Mouse (Mus musculus) limb, embryonic 11.5 days (tissue): ENCODE results near the gene Bdh1. TPM values are rescaled to one million over a fixed set of nuclear protein-coding genes. Genes with fewer than 3 reads are reported as not detected.

ENCODE experiments used
- ATAC-seq: fragments of 200-750 bp; cut with Nextera tagmentation; 2 replicates; pipeline ENCODE4 v1.8.0; 2017; ENCODE audit warnings: low read depth; ENCODE audit not compliant: insufficient number of reproducible peaks, low FRiP score, low TSS enrichment
- DNase-seq: peaks from one replicate; pipeline ENCODE4 v3.0.0-alpha.2; 2015; ENCODE audit warnings: low spot score
- H3K27ac ChIP-seq: fragments of 300-500 bp; sonication (generic); replicated peaks from 2 replicates; pipeline ENCODE4 v1.5.1; 2014; ENCODE audit warnings: low read depth, mild to moderate bottlenecking, low read length
- H3K27me3 ChIP-seq: fragments of 300-500 bp; sonication (generic); 2 replicates; pipeline ENCODE4 v1.6.1; 2014; ENCODE audit warnings: mild to moderate bottlenecking, low read length, mixed read lengths; ENCODE audit not compliant: control insufficient read depth, insufficient read depth
- H3K36me3 ChIP-seq: fragments of 300-500 bp; sonication (generic); 2 replicates; pipeline ENCODE4 v1.6.1; 2014; ENCODE audit warnings: mild to moderate bottlenecking, low read length, moderate library complexity, mixed read lengths; ENCODE audit not compliant: control insufficient read depth, insufficient read depth
- H3K4me1 ChIP-seq: fragments of 300-500 bp; sonication (generic); 2 replicates; pipeline ENCODE4 v1.6.1; 2014; ENCODE audit warnings: low read length, mixed read lengths; ENCODE audit not compliant: control insufficient read depth, insufficient read depth
- H3K4me2 ChIP-seq: fragments of 300-500 bp; sonication (generic); 2 replicates; pipeline ENCODE4 v1.6.1; 2014; ENCODE audit warnings: low read depth, mild to moderate bottlenecking, moderate library complexity; ENCODE audit not compliant: severe bottlenecking
- H3K4me3 ChIP-seq: fragments of 300-500 bp; sonication (generic); 2 replicates; pipeline ENCODE4 v1.5.1; 2014; ENCODE audit warnings: low read depth, low read length
- H3K9ac ChIP-seq: fragments of 300-500 bp; sonication (generic); 2 replicates; pipeline ENCODE4 v1.6.1; 2014; ENCODE audit warnings: mild to moderate bottlenecking, low read length
- H3K9me3 ChIP-seq: fragments of 300-500 bp; sonication (generic); 2 replicates; pipeline ENCODE4 v1.6.1; 2016; ENCODE audit warnings: low read length; ENCODE audit not compliant: control insufficient read depth
- WGBS: fragments of 180-500 bp; shearing (Covaris S2); extraction: QIAGEN DNeasy Blood & Tissue Kit; methylation state at CpG from one replicate; pipeline ENCODE4 v1.1.7; 2014; 5-methylcytosine and 5-hydroxymethylcytosine counted together
- polyA plus RNA-seq: library from polyadenylated mRNA; unstranded; fragments of >200 nt; fragmentation: Nextera tagmentation; extraction: Ambion mirVana; gene quantifications from 2 replicates; pipeline ENCODE4 v1.2.1, GENCODE M21; 2014

The Bdh1 gene
- polyA plus RNA-seq, 1 experiment from 2014 or later = 14.9 TPM

DNA sequence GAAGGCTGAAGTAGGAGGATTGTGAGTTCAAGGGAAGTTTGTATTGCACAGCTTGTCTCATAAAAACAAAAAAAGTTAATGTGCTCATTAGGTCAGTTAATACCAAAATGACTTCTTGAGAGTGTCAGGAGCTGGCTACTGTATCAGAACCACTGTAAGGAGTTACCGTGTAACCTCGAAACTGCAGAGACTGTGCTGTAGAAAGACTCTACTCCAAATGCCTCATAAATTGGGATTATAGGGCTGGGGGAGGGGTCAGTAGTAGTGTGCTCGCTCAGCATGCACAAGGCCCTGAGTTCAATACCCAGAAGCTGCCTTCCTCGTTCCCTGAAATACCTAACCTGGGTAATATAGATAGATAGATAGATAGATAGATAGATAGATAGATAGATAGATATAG is 1.3 kb downstream of the Bdh1 start:
- ATAC-seq = no peak
- Histone ChIP-seq H3K36me3 (no peaks in the 10 kb centered on the region), H3K4me3 (no peak overlapping the region), H3K4me2 (no peak overlapping the region), H3K4me1 (no peaks in the 10 kb centered on the region), H3K9me3 (no peaks in the 10 kb centered on the region), H3K27ac (no peak overlapping the region), H3K27me3 (peaks cover 10% of the 10 kb centered on the region), H3K9ac (no peak overlapping the region)
- 80% methylated on average over 4 of the region's 4 CpGs for WGBS
- no peak for DNase-seq

- ATAC-seq (no peak), DNase-seq (no peak)
- WGBS = 84% methylated on average over 4 of the region's 4 CpGs
- Histone ChIP-seq H3K9me3 (no peaks in the 10 kb centered on the region), H3K4me2 (no peak overlapping the region), H3K36me3 (no peaks in the 10 kb centered on the region), H3K27ac (no peak overlapping the region), H3K4me1 (no peaks in the 10 kb centered on the region), H3K9ac (no peak overlapping the region), H3K4me3 (no peak overlapping the region), H3K27me3 (peaks cover 15% of the 10 kb centered on the region)
Observed at GRCm38 (mm10) chr16:31424416-31425187, 2.5 kb downstream of the Bdh1 start.

- WGBS = under 1% methylated on average over 4 of the region's 4 CpGs
- DNase-seq = peak; percentile 85
Observed at GRCm38 (mm10) chr16:31425508-31425907, 3.4 kb downstream of the Bdh1 start.

GRCm38 (mm10) chr16:31426496-31427126 is 4.5 kb downstream of the Bdh1 start:
- ATAC-seq (no peak), DNase-seq (no peak)
- no peak overlapping the region for H3K27ac ChIP-seq
- H3K4me1 ChIP-seq = no peaks in the 10 kb centered on the region
- WGBS = 86% methylated on average over 6 of the region's 6 CpGs
- H3K4me3 ChIP-seq = no peak overlapping the region
- peaks cover 15% of the 10 kb centered on the region for H3K27me3 ChIP-seq
- H3K9ac ChIP-seq = no peak overlapping the region
- no peak overlapping the region for H3K4me2 ChIP-seq
- H3K9me3 ChIP-seq = no peaks in the 10 kb centered on the region
- H3K36me3 ChIP-seq = no peaks in the 10 kb centered on the region

More at GRCm38 (mm10) chr16:31425508-31425907, 3.4 kb downstream of the Bdh1 start:
- Histone ChIP-seq H3K4me3 (no peak overlapping the region), H3K9me3 (no peaks in the 10 kb centered on the region), H3K4me1 (no peaks in the 10 kb centered on the region), H3K36me3 (no peaks in the 10 kb centered on the region), H3K27me3 (peaks cover 15% of the 10 kb centered on the region), H3K9ac (no peak overlapping the region), H3K27ac (no peak overlapping the region), H3K4me2 (no peak overlapping the region)
- ATAC-seq = no peak

- DNase-seq (no peak), ATAC-seq (no peak)
- Histone ChIP-seq H3K4me3 (peak overlapping the region; percentile 60), H3K9ac (peak overlapping the region; percentile 44), H3K27ac (no peak overlapping the region), H3K36me3 (no peaks in the 10 kb centered on the region), H3K9me3 (no peaks in the 10 kb centered on the region), H3K27me3 (peaks cover 15% of the 10 kb centered on the region), H3K4me1 (no peaks in the 10 kb centered on the region), H3K4me2 (peak overlapping the region; percentile 85)
- WGBS = 7% methylated on average over 11 of the region's 11 CpGs
Observed at GRCm38 (mm10) chr16:31428335-31428674, 6.2 kb downstream of the Bdh1 start.

GRCm38 (mm10) chr16:31428675-31429470 is 6.8 kb downstream of the Bdh1 start:
- DNase-seq (peak; percentile 77), ATAC-seq (peak; percentile 19; the same call in 1 of the 2 replicates)
- peak overlapping the region; percentile 85 for H3K4me2 ChIP-seq
- H3K4me1 ChIP-seq = no peaks in the 10 kb centered on the region
- WGBS = under 1% methylated on average over 65 of the region's 65 CpGs
- H3K4me3 ChIP-seq = peak overlapping the region; percentile 60
- H3K27ac ChIP-seq = peak overlapping the region; percentile 54; the same call in 1 of the 2 replicates
- no peaks in the 10 kb centered on the region for H3K36me3 ChIP-seq
- no peaks in the 10 kb centered on the region for H3K9me3 ChIP-seq
- peak overlapping the region; percentile 44 for H3K9ac ChIP-seq
- H3K27me3 ChIP-seq = peaks cover 15% of the 10 kb centered on the region

DNA sequence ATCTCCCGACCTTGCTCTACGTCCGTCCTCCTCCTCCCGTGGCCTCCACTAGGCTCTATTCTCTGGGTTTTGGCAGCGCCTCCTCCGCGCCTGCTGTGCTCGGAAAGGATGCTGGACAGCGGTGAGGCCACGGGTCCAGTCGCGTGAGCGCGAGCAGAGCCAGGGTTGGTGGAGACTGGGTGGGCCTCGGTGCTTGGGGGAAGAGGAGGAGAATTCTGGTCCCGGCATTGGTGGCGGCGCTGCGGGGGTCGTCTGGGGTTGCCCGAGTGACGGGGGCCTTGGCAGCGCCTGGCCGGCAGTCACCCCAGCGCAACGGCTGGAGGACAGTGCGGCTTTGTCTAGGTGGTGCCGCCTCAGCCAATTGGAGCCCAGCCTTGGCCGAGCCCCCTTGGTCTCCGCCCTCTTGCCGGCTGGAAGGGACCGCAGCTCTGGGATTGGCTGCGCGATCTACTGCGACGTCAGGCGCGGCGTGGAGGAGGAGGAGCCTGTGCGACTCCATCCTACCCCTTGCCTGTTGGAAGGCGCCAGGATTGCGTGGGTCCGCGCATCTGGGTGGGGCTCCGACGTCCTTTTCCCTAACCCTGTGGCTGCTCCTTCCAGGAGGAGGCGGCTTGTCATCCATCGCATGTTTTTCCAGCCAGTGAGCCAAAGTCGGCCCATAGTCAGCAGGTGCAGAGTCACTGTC is 7.5 kb downstream of the Bdh1 start:
- Histone ChIP-seq H3K27me3 (peaks cover 15% of the 10 kb centered on the region), H3K27ac (peak overlapping the region; percentile 54; the same call in 1 of the 2 replicates), H3K4me3 (peak overlapping the region; percentile 60), H3K4me1 (no peaks in the 10 kb centered on the region), H3K36me3 (no peaks in the 10 kb centered on the region), H3K4me2 (peak overlapping the region; percentile 85), H3K9ac (peak overlapping the region; percentile 44), H3K9me3 (no peaks in the 10 kb centered on the region)
- DNase-seq (peak; percentile 93), ATAC-seq (peak; percentile 96)
- under 1% methylated on average over 49 of the region's 49 CpGs for WGBS
